Mouse (Mus musculus) bone marrow, adult 2 months (tissue): ENCODE data around the gene Pipox.

ENCODE experiments used
- CTCF ChIP-seq: fragments of 200-500 bp; IDR thresholded peaks from 2 replicates; pipeline ENCODE4 v1.5.1; 2011; ENCODE audit warnings: low read length, control low read depth; ENCODE audit not compliant: control insufficient read depth, insufficient read depth
- POLR2A ChIP-seq: fragments of 200-500 bp; IDR thresholded peaks from 2 replicates; pipeline ENCODE4 v1.6.1; 2011; ENCODE audit warnings: low read depth, mild to moderate bottlenecking, control low read depth, low read length, borderline replicate concordance; ENCODE audit not compliant: control insufficient read depth

DNA sequence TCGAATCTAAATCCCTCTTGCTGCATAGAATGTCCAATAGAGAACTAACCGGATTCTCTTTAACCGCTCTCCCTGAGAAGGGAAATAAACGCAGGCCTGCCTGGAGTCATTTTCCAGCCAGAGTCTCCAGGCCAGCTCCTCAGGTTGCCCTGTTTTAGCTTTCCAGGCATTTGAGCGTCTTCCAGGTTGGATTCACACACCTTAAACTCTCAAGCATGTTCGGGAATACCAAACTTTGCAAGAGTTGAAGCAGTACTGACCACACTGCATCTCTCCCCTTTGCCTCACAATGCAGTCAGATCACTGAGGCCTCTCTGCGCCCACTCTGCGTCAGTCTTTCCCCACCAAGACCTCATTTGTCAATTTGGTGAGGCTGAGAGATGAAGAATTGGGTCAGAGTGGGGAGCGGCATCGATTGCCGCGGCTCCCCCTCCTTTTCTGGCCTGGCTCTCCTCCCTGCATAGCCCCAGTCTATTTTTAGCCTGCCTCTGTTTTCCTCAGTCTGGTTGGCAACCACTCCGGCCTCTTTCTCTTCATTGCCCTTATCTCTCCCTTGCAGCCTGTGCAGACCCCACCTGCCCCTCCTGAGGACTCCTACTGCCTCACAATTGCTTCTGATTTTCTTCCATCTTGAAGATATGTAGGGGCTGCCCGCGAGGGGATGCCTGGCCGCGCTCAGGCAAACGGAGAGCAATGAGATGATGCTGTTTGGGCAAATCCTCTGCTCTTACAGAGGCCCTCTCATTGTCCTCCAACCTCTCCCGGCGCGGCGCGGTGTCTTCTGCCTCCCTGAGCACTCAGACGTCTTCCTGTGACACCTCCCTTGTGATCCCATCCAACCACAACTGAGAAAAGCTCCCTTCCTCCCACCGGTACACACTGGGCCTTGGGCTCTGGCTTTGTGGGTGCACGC lies 17.8 kb downstream of the Pipox start:
- TF ChIP-seq CTCF (no peak), POLR2A (no peak)
